Mouse (Mus musculus) liver, embryonic 13.5 days (tissue): ENCODE measurements around the gene Tgif2. TPM values are rescaled to one million over a fixed set of nuclear protein-coding genes. Genes with fewer than 3 reads are reported as not detected.
A peak's percentile ranks its signal among the peaks of the same experiment; 100 is the strongest.
"Not testable (repeated sequence)": the region's sequence is repeated elsewhere in the genome, so short reads cannot be mapped to it uniquely, and the experiment has no call there.

Experiments
- ATAC-seq: fragments of 200-750 bp; cut with Nextera tagmentation; 2 replicates; pipeline ENCODE4 v1.8.0; 2017; ENCODE audit warnings: low read depth, mild to moderate bottlenecking, moderate number of reproducible peaks, moderate library complexity
- DNase-seq: peaks from one replicate; pipeline ENCODE4 v3.0.0; 2022
- H3K27ac ChIP-seq: fragments of 300-500 bp; sonication (generic); 2 replicates; pipeline ENCODE4 v1.5.1; 2015; ENCODE audit warnings: moderate library complexity, mild to moderate bottlenecking, inconsistent platforms
- H3K27me3 ChIP-seq: fragments of 300-500 bp; sonication (generic); 2 replicates; pipeline ENCODE4 v1.6.1; 2015; ENCODE audit warnings: mild to moderate bottlenecking, inconsistent platforms
- H3K36me3 ChIP-seq: fragments of 300-500 bp; sonication (generic); 2 replicates; pipeline ENCODE4 v1.6.1; 2015; ENCODE audit warnings: mild to moderate bottlenecking, inconsistent platforms
- H3K4me1 ChIP-seq: fragments of 300-500 bp; sonication (generic); replicated peaks from 2 replicates; pipeline ENCODE4 v1.6.1; 2015; ENCODE audit warnings: inconsistent platforms
- H3K4me2 ChIP-seq: fragments of 300-500 bp; sonication (generic); 2 replicates; pipeline ENCODE4 v1.6.1; 2015; ENCODE audit warnings: inconsistent platforms, mild to moderate bottlenecking, moderate library complexity
- H3K4me3 ChIP-seq: fragments of 300-500 bp; sonication (generic); replicated peaks from 2 replicates; pipeline ENCODE4 v1.5.1; 2015; ENCODE audit warnings: mild to moderate bottlenecking, inconsistent platforms
- H3K9ac ChIP-seq: fragments of 300-500 bp; sonication (generic); 2 replicates; pipeline ENCODE4 v1.6.1; 2015; ENCODE audit warnings: mild to moderate bottlenecking, inconsistent platforms
- H3K9me3 ChIP-seq: fragments of 300-500 bp; sonication (generic); replicated peaks from 2 replicates; pipeline ENCODE4 v1.6.1; 2016; ENCODE audit warnings: inconsistent platforms
- WGBS: fragments of 180-500 bp; shearing (Covaris S2); methylation state at CpG from one replicate; pipeline ENCODE4 v1.1.7; 2015; ENCODE audit not compliant: insufficient replicate concordance; 5-methylcytosine and 5-hydroxymethylcytosine counted together
- polyA plus RNA-seq: library from polyadenylated mRNA; unstranded; fragments of >200 nt; fragmentation: Nextera tagmentation; extraction: Ambion mirVana; gene quantifications from 2 replicates; pipeline ENCODE4 v1.2.1, GENCODE M21; 2015

Gene Tgif2
- polyA plus RNA-seq, 1 experiment from 2014 or later: 7.2 TPM

GRCm38 (mm10) chr2:156877726-156878125, 37.9 kb downstream of the Tgif2 start:
- Histone ChIP-seq H3K9ac (0 out of 2 replicates have a peak overlapping the region, but pooled peaks have one; percentile 10), H3K36me3 (peaks cover 28% of the 10 kb centered on the region), H3K27ac (0 out of 2 replicates have a peak overlapping the region, but pooled peaks have one; percentile 13), H3K4me3 (no peak overlapping the region), H3K4me2 (no peak overlapping the region), H3K27me3 (no peaks in the 10 kb centered on the region), H3K4me1 (peaks cover 67% of the 10 kb centered on the region), H3K9me3 (no peaks in the 10 kb centered on the region)
- no peak for DNase-seq
- WGBS: 24% methylated on average over 9 of the region's 9 CpGs
- ATAC-seq: no peak

- DNase-seq: no peak
- Histone ChIP-seq H3K27me3 (no peaks in the 10 kb centered on the region), H3K36me3 (peaks cover 10% of the 10 kb centered on the region), H3K9ac (peak overlapping the region; percentile 33; the same call in 1 of the 2 replicates), H3K4me3 (no peak overlapping the region), H3K4me2 (no peak overlapping the region), H3K9me3 (no peaks in the 10 kb centered on the region), H3K4me1 (peaks cover 72% of the 10 kb centered on the region), H3K27ac (peak overlapping the region; percentile 73)
- no peak for ATAC-seq
- 61% methylated on average over 3 of the region's 3 CpGs for WGBS
Observed at GRCm38 (mm10) chr2:156879541-156879940, 39.7 kb downstream of the Tgif2 start.

GRCm38 (mm10) chr2:156882431-156883001, 42.7 kb downstream of the Tgif2 start:
- DNase-seq (peak; percentile 87), ATAC-seq (peak; percentile 96)
- H3K27ac ChIP-seq: peak overlapping the region; percentile 92
- H3K9me3 ChIP-seq: no peaks in the 10 kb centered on the region
- peak overlapping the region; percentile 67 for H3K9ac ChIP-seq
- peak overlapping the region; percentile 68 for H3K4me2 ChIP-seq
- H3K4me3 ChIP-seq: peak overlapping the region; percentile 37
- WGBS: 5% methylated on average over 10 of the region's 10 CpGs
- no peaks in the 10 kb centered on the region for H3K27me3 ChIP-seq
- H3K4me1 ChIP-seq: peaks cover 96% of the 10 kb centered on the region
- no peaks in the 10 kb centered on the region for H3K36me3 ChIP-seq

GRCm38 (mm10) chr2:156884396-156885211, 44.8 kb downstream of the Tgif2 start:
- peak overlapping the region; percentile 64 for H3K9ac ChIP-seq

GRCm38 (mm10) chr2:156885666-156886065, 45.9 kb downstream of the Tgif2 start:
- Histone ChIP-seq H3K27ac (peak overlapping the region; percentile 92), H3K4me1 (peaks cover 65% of the 10 kb centered on the region)
- H3K4me2 ChIP-seq, H3K36me3 ChIP-seq, H3K9me3 ChIP-seq, DNase-seq, ATAC-seq, H3K9ac ChIP-seq, H3K27me3 ChIP-seq, H3K4me3 ChIP-seq: not testable (repeated sequence)
- WGBS: 67% methylated on average over 2 of the region's 2 CpGs

More at GRCm38 (mm10) chr2:156884396-156885211, 44.8 kb downstream of the Tgif2 start:
- ATAC-seq: peak; percentile 24
- 54% methylated on average over 10 of the region's 10 CpGs for WGBS
- H3K4me1 ChIP-seq: peaks cover 76% of the 10 kb centered on the region
- peak overlapping the region; percentile 92 for H3K27ac ChIP-seq
- no peaks in the 10 kb centered on the region for H3K36me3 ChIP-seq
- H3K4me2 ChIP-seq: peak overlapping the region; percentile 42
- no peak overlapping the region for H3K4me3 ChIP-seq
- H3K9me3 ChIP-seq: no peaks in the 10 kb centered on the region
- peak; percentile 54 for DNase-seq
- H3K27me3 ChIP-seq: no peaks in the 10 kb centered on the region

- H3K27me3 ChIP-seq: no peaks in the 10 kb centered on the region
- 0 out of 2 replicates have a peak overlapping the region, but pooled peaks have one; percentile 5 for H3K4me3 ChIP-seq
- H3K36me3 ChIP-seq: no peaks in the 10 kb centered on the region
- peaks cover 63% of the 10 kb centered on the region for H3K4me1 ChIP-seq
- H3K4me2 ChIP-seq: peak overlapping the region; percentile 3; the same call in 1 of the 2 replicates
- H3K9ac ChIP-seq: peak overlapping the region; percentile 26; the same call in 1 of the 2 replicates
- DNase-seq: no peak
- peak overlapping the region; percentile 92 for H3K27ac ChIP-seq
- no peak for ATAC-seq
- H3K9me3 ChIP-seq: no peaks in the 10 kb centered on the region
- WGBS: 43% methylated on average over 10 of the region's 10 CpGs
Observed at GRCm38 (mm10) chr2:156886084-156886631, 46.4 kb downstream of the Tgif2 start.

- Histone ChIP-seq H3K27me3 (no peaks in the 10 kb centered on the region), H3K9ac (peak within 1 kb of the TSS; percentile 26; the same call in 1 of the 2 replicates), H3K27ac (peak within 1 kb of the TSS; percentile 92; the same call in 1 of the 2 replicates), H3K4me3 (0 out of 2 replicates have a peak within 1 kb of the TSS, but pooled peaks have one; percentile 5), H3K4me1 (peaks cover 54% of the 10 kb centered on the region), H3K36me3 (no peaks in the 10 kb centered on the region), H3K4me2 (peak within 1 kb of the TSS; percentile 3; the same call in 1 of the 2 replicates), H3K9me3 (no peaks in the 10 kb centered on the region)
- ATAC-seq: no peak
- no peak for DNase-seq
- WGBS: 25% methylated on average over 6 of the region's 6 CpGs
Observed at GRCm38 (mm10) chr2:156887017-156887416, 47.2 kb downstream of the Tgif2 start, which contains the start of gene Sla2. Gene Sla2 (minus strand): TSS chr2:156887192.

- ATAC-seq: no peak
- Histone ChIP-seq H3K27me3 (no peaks in the 10 kb centered on the region), H3K4me1 (peaks cover 40% of the 10 kb centered on the region), H3K36me3 (no peaks in the 10 kb centered on the region), H3K4me2 (no peak overlapping the region), H3K9ac (no peak overlapping the region), H3K27ac (no peak overlapping the region), H3K9me3 (no peaks in the 10 kb centered on the region), H3K4me3 (no peak overlapping the region)
- no peak for DNase-seq
- 55% methylated on average over 3 of the region's 3 CpGs for WGBS
Observed at GRCm38 (mm10) chr2:156888490-156888889, 48.7 kb downstream of the Tgif2 start.

GRCm38 (mm10) chr2:156892240-156892639, 52.4 kb downstream of the Tgif2 start:
- Histone ChIP-seq H3K4me2 (no peak overlapping the region), H3K4me3 (no peak overlapping the region), H3K9ac (no peak overlapping the region), H3K27ac (no peak overlapping the region), H3K4me1 (peaks cover 25% of the 10 kb centered on the region), H3K36me3 (no peaks in the 10 kb centered on the region), H3K9me3 (no peaks in the 10 kb centered on the region), H3K27me3 (no peaks in the 10 kb centered on the region)
- DNase-seq (no peak), ATAC-seq (no peak)
- 58% methylated on average over 3 of the region's 3 CpGs for WGBS

GRCm38 (mm10) chr2:156892821-156893220, 53.0 kb downstream of the Tgif2 start:
- H3K27me3 ChIP-seq: no peaks in the 10 kb centered on the region
- H3K4me2 ChIP-seq: no peak overlapping the region
- DNase-seq (no peak), ATAC-seq (no peak)
- H3K9me3 ChIP-seq: no peaks in the 10 kb centered on the region
- no peak overlapping the region for H3K27ac ChIP-seq
- WGBS: 72% methylated on average over 6 of the region's 6 CpGs
- H3K9ac ChIP-seq: no peak overlapping the region
- no peak overlapping the region for H3K4me3 ChIP-seq
- H3K4me1 ChIP-seq: peaks cover 29% of the 10 kb centered on the region
- no peaks in the 10 kb centered on the region for H3K36me3 ChIP-seq
